Mouse (Mus musculus) CH12F3 (cell line): ENCODE measurements at regions not wholly inside any gene's neighbourhood (a gene's known extent, or its start where the extent isn't known, plus 50 kb on each side); places are given as distances from the start of the nearest gene placed in this dataset.

Experiments used
- in situ Hi-C: fragments of 300-500 bp; cut with MboI; formaldehyde crosslinking; loops from 2 replicates; pipeline ENCODE4 v1.14.3; 2020; ENCODE audit warnings: low sequenced_read_pairs

DNA sequence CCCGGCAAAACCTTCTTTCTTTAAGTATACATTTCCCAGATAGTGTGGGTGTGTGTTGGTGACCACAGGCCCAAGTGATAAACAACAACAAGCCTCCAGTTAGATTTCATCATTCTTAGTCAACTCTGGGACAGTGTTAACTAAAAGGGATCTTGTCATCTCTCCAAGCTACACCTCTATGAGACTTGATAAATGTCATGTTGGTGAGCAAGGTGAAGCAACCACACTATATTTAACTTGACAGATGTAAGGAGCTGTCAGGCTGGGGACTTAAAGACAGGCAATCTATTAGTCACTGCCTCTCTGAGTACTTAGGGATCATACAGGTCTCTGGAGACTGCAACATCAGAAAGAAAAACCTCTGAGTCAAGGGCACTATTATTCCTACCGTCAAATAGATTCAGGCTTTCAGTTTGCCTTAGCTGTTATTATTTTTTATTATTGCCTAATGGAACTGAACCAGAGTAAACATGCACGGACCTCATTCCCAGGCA, 87.8 kb upstream of the Ank start:
- in situ Hi-C loops = no loop called here

GRCm38 (mm10) chr15:27380436-27380945, 86.0 kb upstream of the Ank start:
- in situ Hi-C loops = no loop called here

DNA sequence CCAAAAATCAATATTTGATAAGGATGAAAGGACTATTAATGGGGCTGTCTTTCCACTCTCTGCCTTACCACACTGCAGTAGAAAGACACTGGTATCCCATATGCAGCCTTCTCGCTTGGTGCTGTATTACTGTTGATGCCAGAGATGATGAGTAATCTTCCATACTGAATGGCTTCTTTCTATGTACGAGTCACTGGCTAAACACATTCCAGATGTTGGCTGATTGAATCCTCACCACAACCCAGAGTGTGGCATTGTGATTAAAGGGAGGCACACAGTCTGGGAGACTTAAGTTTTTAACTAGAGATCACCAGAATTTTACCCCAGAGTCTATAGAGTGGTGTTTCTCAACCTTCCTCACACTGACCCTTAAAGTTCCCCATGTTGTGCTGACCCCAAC, 84.9 kb upstream of the Ank start:
- in situ Hi-C loops = no loop called here

- in situ Hi-C loops = no loop called here
Observed at GRCm38 (mm10) chr15:27390567-27390966, 75.9 kb upstream of the Ank start.

GRCm38 (mm10) chr15:27405721-27406161, 60.7 kb upstream of the Ank start:
- in situ Hi-C loops = no loop called here

- in situ Hi-C loops = no loop called here
Observed at GRCm38 (mm10) chr15:27409856-27410255, 56.6 kb upstream of the Ank start.

DNA sequence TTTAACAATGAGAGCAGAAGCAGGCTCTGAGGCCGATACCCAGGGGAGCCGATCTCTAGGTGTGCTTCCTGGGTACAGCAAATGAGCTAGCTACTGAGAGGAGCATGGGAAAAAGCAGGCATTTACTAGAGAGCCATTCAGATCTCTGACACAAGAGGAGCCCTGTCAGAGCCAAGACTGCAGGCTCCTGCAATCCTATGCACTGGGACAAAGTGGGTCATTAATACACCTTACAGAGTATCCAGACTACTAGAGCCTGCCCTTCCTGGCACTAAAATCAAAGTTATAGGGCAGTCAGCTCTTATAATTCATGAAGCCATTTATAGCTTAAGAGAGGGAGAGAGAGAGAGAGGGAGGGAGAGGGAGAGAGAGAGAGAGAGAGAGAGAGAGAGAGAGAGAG, 54.2 kb upstream of the Ank start:
- in situ Hi-C loops = no loop called here

DNA sequence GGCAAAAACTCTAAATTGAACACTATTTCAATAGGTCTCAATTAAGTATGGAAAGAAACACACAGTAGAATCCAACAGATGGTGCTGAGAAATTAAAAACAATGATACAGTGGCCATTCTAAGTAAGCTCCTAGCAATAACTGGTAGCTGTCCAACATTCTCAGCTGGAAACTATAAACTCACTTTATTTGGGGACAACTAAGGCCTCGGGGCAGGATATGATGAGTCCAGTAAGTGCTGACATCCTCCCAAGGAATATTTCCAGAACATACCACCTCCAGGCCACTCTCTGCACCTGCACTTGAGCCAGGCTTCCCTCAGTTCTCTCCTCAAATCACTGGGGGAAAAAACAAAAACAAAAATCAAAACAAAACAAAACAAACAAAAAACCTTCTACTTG, 53.7 kb upstream of the Ank start:
- in situ Hi-C loops = no loop called here

GRCm38 (mm10) chr15:27413486-27413885, 53.0 kb upstream of the Ank start:
- in situ Hi-C loops = no loop called here

- in situ Hi-C loops = no loop called here
Observed at GRCm38 (mm10) chr15:27414819-27415218, 51.7 kb upstream of the Ank start.
